Mouse (Mus musculus) brown adipose tissue, adult 24 weeks (tissue): ENCODE data around the gene Myo1e. TPM values are rescaled to one million over a fixed set of nuclear protein-coding genes. Genes with fewer than 3 reads are reported as not detected.

Source experiments
- H3K27ac ChIP-seq: fragments of 200-500 bp; replicated peaks from 2 replicates; pipeline ENCODE4 v1.5.1; 2012; ENCODE audit warnings: low read depth, mild to moderate bottlenecking, low read length
- H3K4me1 ChIP-seq: fragments of 200-500 bp; 2 replicates; pipeline ENCODE4 v1.6.1; 2012; ENCODE audit warnings: low read length, mixed read lengths; ENCODE audit not compliant: control insufficient read depth, insufficient read depth, insufficient read length
- H3K4me3 ChIP-seq: fragments of 200-500 bp; 2 replicates; pipeline ENCODE4 v1.5.1; 2012; ENCODE audit warnings: low read depth, mild to moderate bottlenecking, low read length, moderate library complexity; ENCODE audit not compliant: insufficient read depth
- polyA plus RNA-seq: library from polyadenylated mRNA; stranded (reverse); fragments of >200 nt; gene quantifications from 2 replicates; pipeline ENCODE4 v1.2.4, GENCODE M21; 2012; ENCODE audit not compliant: missing spikeins, insufficient read depth, insufficient read length

The Myo1e gene
- polyA plus RNA-seq, 1 experiment, result 2.0 TPM

DNA sequence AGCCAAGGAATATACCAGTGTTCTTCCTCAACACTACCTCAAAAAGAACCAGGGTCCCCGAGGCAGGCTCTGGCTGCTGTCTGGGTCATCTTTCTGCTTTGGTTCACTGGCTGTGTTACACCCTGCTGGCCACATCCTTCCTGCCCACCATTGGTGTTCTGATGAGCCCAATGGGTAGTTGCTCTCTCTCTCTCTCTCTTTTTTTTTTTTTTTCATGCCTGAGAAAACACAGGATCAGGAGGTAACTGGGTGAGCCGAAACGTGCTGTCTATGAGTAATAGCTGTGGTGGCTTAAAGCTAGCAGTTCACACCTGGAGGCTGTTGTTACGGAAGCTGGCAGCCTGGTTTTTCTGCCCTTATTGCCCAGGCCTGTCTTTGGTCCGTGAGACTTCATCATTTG lies 164.5 kb downstream of the Myo1e start:
- Histone ChIP-seq H3K27ac (no peak overlapping the region), H3K4me1 (no peaks in the 10 kb centered on the region), H3K4me3 (no peak overlapping the region)

- peaks cover 2% of the 10 kb centered on the region; the same call in 1 of the 2 replicates for H3K4me1 ChIP-seq
- H3K4me3 ChIP-seq, result no peak overlapping the region
- no peak overlapping the region for H3K27ac ChIP-seq
These were observed 172.6 kb downstream of the Myo1e start for GRCm38 (mm10) chr9:70379502-70380467.

DNA sequence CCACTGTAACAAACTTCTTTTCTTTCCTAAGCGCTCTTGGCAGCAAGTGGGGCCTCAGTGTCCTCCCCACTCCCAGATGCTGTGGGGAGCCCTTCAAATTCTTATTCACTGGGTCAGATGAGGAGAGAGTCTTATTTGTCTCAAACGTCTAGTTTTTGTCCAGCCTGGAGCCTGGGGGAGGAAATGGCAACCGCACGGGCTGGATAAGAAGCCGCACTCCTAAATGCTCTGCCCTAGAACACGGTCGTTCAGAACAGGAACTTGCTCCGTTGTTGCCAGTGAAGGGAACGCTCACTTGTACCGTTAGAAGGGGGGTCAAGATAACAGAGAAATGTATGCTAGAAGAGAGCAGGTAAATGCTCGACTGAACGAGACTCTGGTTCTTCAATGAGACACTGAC lies 174.9 kb downstream of the Myo1e start:
- H3K27ac ChIP-seq, result no peak overlapping the region
- no peak overlapping the region for H3K4me3 ChIP-seq
- peaks cover 2% of the 10 kb centered on the region; the same call in 1 of the 2 replicates for H3K4me1 ChIP-seq

GRCm38 (mm10) chr9:70383750-70384149 lies 176.6 kb downstream of the Myo1e start:
- Histone ChIP-seq H3K27ac (no peak overlapping the region), H3K4me3 (no peak overlapping the region), H3K4me1 (peaks cover 2% of the 10 kb centered on the region; the same call in 1 of the 2 replicates)

DNA sequence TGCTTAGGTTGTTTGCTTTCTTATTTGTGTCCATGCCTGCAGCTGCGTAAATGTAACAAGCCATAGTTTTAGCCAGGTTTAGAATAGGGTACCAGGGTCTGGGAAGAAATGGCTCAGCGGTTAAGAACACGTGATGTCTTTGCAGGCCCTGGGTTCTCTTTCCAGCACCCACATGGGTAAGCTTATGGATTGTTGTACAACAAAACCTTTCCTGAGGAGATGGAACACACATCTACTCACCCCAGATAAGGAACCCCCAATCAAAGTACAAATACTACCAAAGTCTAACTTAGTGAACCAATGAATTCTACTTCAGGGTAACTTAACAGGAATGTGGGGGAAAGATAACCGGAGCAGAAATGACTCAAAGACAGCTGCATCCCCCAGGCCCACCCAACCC lies 177.3 kb downstream of the Myo1e start:
- Histone ChIP-seq H3K4me3 (no peak overlapping the region), H3K27ac (no peak overlapping the region), H3K4me1 (peaks cover 2% of the 10 kb centered on the region; the same call in 1 of the 2 replicates)

GRCm38 (mm10) chr9:70384958-70385728 lies 178.0 kb downstream of the Myo1e start:
- no peak overlapping the region for H3K27ac ChIP-seq
- H3K4me1 ChIP-seq, result peaks cover 2% of the 10 kb centered on the region; the same call in 1 of the 2 replicates
- no peak overlapping the region for H3K4me3 ChIP-seq

GRCm38 (mm10) chr9:70387410-70388119 lies 180.4 kb downstream of the Myo1e start:
- H3K4me3 ChIP-seq, result no peak overlapping the region
- H3K4me1 ChIP-seq, result no peaks in the 10 kb centered on the region
- H3K27ac ChIP-seq, result no peak overlapping the region

GRCm38 (mm10) chr9:70389548-70389947 lies 182.4 kb downstream of the Myo1e start:
- H3K4me3 ChIP-seq, result no peak overlapping the region
- no peak overlapping the region for H3K27ac ChIP-seq

GRCm38 (mm10) chr9:70391042-70391441 lies 183.9 kb downstream of the Myo1e start:
- Histone ChIP-seq H3K4me3 (no peak overlapping the region), H3K27ac (no peak overlapping the region)

More at GRCm38 (mm10) chr9:70389548-70389947, 182.4 kb downstream of the Myo1e start:
- no peaks in the 10 kb centered on the region for H3K4me1 ChIP-seq

GRCm38 (mm10) chr9:70391660-70392562 lies 184.8 kb downstream of the Myo1e start:
- H3K27ac ChIP-seq, result no peak overlapping the region
- no peaks in the 10 kb centered on the region for H3K4me1 ChIP-seq
- no peak overlapping the region for H3K4me3 ChIP-seq

More at GRCm38 (mm10) chr9:70391042-70391441, 183.9 kb downstream of the Myo1e start:
- H3K4me1 ChIP-seq, result no peaks in the 10 kb centered on the region

- Histone ChIP-seq H3K4me1 (no peaks in the 10 kb centered on the region), H3K4me3 (no peak overlapping the region), H3K27ac (no peak overlapping the region)
These were observed 185.4 kb downstream of the Myo1e start for GRCm38 (mm10) chr9:70392563-70392907.

- H3K4me3 ChIP-seq, result no peak overlapping the region
- no peaks in the 10 kb centered on the region for H3K4me1 ChIP-seq
- no peak overlapping the region for H3K27ac ChIP-seq
These were observed 188.5 kb downstream of the Myo1e start for GRCm38 (mm10) chr9:70395617-70396016.

DNA sequence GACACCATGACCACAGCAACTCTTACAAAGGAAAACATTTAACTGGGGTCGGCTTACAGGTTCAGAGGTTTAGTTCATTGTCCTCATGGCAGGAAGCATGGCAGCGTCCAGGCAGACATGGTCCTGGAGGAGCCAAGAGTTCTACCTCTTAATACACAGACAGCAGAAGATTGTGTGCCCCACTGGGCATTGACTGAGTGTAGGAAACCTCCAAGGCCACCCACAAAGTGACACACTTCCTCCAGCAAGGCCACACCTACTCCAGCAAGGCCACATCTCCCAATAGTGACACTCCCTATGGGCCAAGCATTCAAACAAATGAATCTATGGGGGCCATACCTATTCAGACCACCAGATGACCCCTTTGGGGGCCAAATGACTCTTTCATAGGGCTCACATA lies 188.9 kb downstream of the Myo1e start:
- Histone ChIP-seq H3K4me3 (no peak overlapping the region), H3K27ac (no peak overlapping the region), H3K4me1 (no peaks in the 10 kb centered on the region)

DNA sequence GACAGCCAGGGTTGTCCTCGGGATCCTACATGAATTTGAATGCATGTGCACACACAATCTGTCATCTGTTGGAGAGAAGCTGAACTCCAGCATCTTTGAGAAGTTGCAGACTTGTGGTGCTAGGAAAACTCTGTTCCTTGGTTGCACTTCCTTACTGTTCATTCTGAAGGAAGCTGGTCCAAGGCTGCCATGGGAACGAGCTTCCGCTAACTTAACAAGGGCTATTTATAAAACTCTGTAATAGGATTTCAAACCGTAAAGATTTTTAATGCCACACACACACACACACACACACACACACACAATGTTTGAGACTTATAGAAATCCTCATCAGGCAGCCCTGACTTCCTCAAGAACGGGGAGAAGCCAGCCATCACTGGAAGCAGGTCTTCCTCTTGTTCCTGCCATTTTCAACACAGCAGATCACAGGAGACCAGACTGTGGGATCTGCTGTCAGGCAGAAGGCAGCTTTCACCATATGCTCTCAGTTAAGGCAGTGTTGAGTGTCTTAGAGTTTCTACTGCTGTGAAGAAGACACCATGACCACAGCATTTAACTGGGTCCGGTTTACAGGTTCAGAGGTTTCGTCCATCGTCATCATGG lies 194.9 kb downstream of the Myo1e start:
- H3K27ac ChIP-seq, result no peak overlapping the region
- H3K4me1 ChIP-seq, result no peaks in the 10 kb centered on the region
- H3K4me3 ChIP-seq, result no peak overlapping the region
